ENCODE assay signal across 8 mouse cellular contexts in the genomic region with DNA sequence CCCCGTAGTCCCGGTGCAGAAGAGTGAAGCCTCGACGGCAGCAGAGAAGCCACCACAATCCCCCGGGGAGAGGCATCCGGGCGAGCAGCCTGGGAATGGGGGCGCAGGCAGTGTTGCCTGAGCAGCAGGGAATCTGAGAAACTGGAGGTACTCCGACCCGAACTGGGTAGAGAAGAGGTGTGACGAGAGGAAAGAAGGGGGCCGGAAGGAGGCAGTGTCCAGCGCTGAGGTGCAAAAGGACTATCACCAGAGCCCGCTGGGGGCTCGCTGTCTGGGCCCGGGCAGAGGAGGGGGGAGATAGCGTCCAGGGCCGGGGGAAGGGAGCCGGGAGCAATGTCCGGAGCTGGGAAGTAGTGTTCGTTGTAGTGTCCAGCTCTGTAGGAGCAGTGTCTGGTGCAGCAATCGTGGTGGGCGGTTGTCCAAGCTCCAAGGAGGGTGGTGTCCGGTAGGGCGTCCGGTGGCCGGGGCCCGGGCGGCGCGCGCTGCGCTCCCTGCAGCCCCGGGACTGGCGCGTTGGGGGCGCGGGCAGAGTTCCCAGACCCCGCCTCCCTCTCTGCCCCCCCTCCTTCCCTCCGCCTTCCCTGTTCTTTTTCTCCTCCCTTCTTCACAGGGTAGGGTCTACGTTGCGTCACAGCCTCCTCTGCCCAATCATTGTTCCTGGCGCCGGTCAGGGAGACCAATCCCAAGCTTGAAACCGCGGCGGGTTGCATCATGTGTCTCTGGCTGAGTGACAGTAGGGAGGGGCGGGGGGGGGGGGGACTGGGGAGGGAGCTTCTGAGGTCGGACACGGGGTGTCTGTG. TPM values are rescaled to one million over a fixed set of nuclear protein-coding genes. Genes with fewer than 3 reads are reported as not detected.
DNase-seq lines count a peak whose midpoint lies in the region; ATAC-seq lines count a peak whose summit lies in the region.

Gene Plekhh3, minus strand, starts transcription at position 541 of the 800 bp plus-strand sequence.

- H3K9ac ChIP-seq in embryonic facial prominence, embryonic 13.5 days: peak within 1 kb of the TSS; percentile 79
- peak within 1 kb of the TSS; percentile 77 for H3K9ac ChIP-seq in kidney, embryonic 14.5 days (ENCODE audit: low read depth, low read length)
- H3K9ac ChIP-seq in limb, embryonic 15.5 days: peak within 1 kb of the TSS; percentile 68
- H3K9ac ChIP-seq in stomach, embryonic 14.5 days (replicated peaks; ENCODE audit: low read depth, low read length): peak within 1 kb of the TSS; percentile 45

- peaks cover 78% of the 10 kb centered on the region for H3K27me3 ChIP-seq in embryonic facial prominence, embryonic 13.5 days
- H3K27me3 ChIP-seq in kidney, embryonic 14.5 days (ENCODE audit: control insufficient read depth, insufficient read depth, low read length): peaks cover 32% of the 10 kb centered on the region
- H3K27me3 ChIP-seq in limb, embryonic 15.5 days: peaks cover 66% of the 10 kb centered on the region
- 0 out of 2 replicates have a peak, but pooled peaks cover 7% of the 10 kb centered on the region for H3K27me3 ChIP-seq in stomach, embryonic 14.5 days (ENCODE audit: control insufficient read depth, insufficient read depth, low read length)

- under 1% methylated on average over 50 of the region's 50 CpGs for WGBS in embryonic facial prominence, embryonic 13.5 days
- under 1% methylated on average over 47 of the region's 50 CpGs for WGBS in kidney, embryonic 14.5 days
- under 1% methylated on average over 49 of the region's 50 CpGs for WGBS in limb, embryonic 15.5 days
- WGBS in stomach, embryonic 14.5 days: under 1% methylated on average over 39 of the region's 50 CpGs

- H3K36me3 ChIP-seq in embryonic facial prominence, embryonic 13.5 days: peaks cover 18% of the 10 kb centered on the region
- peaks cover 21% of the 10 kb centered on the region for H3K36me3 ChIP-seq in kidney, embryonic 14.5 days (ENCODE audit: control insufficient read depth, insufficient read depth, low read length)
- H3K36me3 ChIP-seq in limb, embryonic 15.5 days: peaks cover 23% of the 10 kb centered on the region
- H3K36me3 ChIP-seq in stomach, embryonic 14.5 days (ENCODE audit: control insufficient read depth, insufficient read depth, low read length): peaks cover 24% of the 10 kb centered on the region

- peaks cover 66% of the 10 kb centered on the region for H3K4me1 ChIP-seq in embryonic facial prominence, embryonic 13.5 days
- peaks cover 54% of the 10 kb centered on the region for H3K4me1 ChIP-seq in kidney, embryonic 14.5 days (ENCODE audit: control insufficient read depth, insufficient read depth, low read length)
- H3K4me1 ChIP-seq in limb, embryonic 15.5 days: peaks cover 71% of the 10 kb centered on the region
- peaks cover 37% of the 10 kb centered on the region for H3K4me1 ChIP-seq in stomach, embryonic 14.5 days (ENCODE audit: control insufficient read depth, insufficient read depth, low read length)

- DNase-seq in 3T3-L1 (ENCODE audit: low read depth, low spot score): peak; percentile 98
- DNase-seq in adrenal gland, postnatal 25 days: peak; percentile 91
- DNase-seq in heart, adult 9 months (ENCODE audit: low spot score in 2 of 2): peak; percentile 96
- peak; percentile 80 to 83 for DNase-seq in monocyte, adult 2 months (ENCODE audit: low read depth in 1 of 2, low spot score in 2 of 2)

- peak; percentile 94 for ATAC-seq in embryonic facial prominence, embryonic 13.5 days (ENCODE audit: insufficient number of reproducible peaks, insufficient read depth, low FRiP score, low TSS enrichment, low read depth)
- peak; percentile 93 for ATAC-seq in kidney, embryonic 14.5 days (ENCODE audit: low FRiP score, low TSS enrichment)
- peak; percentile 93 for ATAC-seq in limb, embryonic 15.5 days (ENCODE audit: insufficient number of reproducible peaks, low FRiP score, low TSS enrichment, low read depth)
- peak; percentile 94 for ATAC-seq in stomach, embryonic 14.5 days (ENCODE audit: insufficient number of reproducible peaks, insufficient read depth, low FRiP score, low read depth)

- peak within 1 kb of the TSS; percentile 92 for H3K4me2 ChIP-seq in embryonic facial prominence, embryonic 13.5 days
- peak within 1 kb of the TSS; percentile 93 for H3K4me2 ChIP-seq in kidney, embryonic 14.5 days (replicated peaks; ENCODE audit: low read depth, low read length)
- peak within 1 kb of the TSS; percentile 89 for H3K4me2 ChIP-seq in limb, embryonic 15.5 days
- H3K4me2 ChIP-seq in stomach, embryonic 14.5 days (replicated peaks; ENCODE audit: low read depth, low read length): peak within 1 kb of the TSS; percentile 79

- peak within 1 kb of the TSS; percentile 76 for H3K4me3 ChIP-seq in embryonic facial prominence, embryonic 13.5 days
- H3K4me3 ChIP-seq in kidney, embryonic 14.5 days (ENCODE audit: low read length): peak within 1 kb of the TSS; percentile 76
- H3K4me3 ChIP-seq in limb, embryonic 15.5 days: peak within 1 kb of the TSS; percentile 73
- peak within 1 kb of the TSS; percentile 54 for H3K4me3 ChIP-seq in stomach, embryonic 14.5 days (ENCODE audit: low read depth, low read length)

- H3K27ac ChIP-seq in embryonic facial prominence, embryonic 13.5 days: peak within 1 kb of the TSS; percentile 87
- peak within 1 kb of the TSS; percentile 92 for H3K27ac ChIP-seq in kidney, embryonic 14.5 days (ENCODE audit: low read depth, low read length)
- H3K27ac ChIP-seq in limb, embryonic 15.5 days: peak within 1 kb of the TSS; percentile 91
- peak within 1 kb of the TSS; percentile 95 for H3K27ac ChIP-seq in stomach, embryonic 14.5 days (ENCODE audit: low read length)

- no peaks in the 10 kb centered on the region for H3K9me3 ChIP-seq in embryonic facial prominence, embryonic 13.5 days
- H3K9me3 ChIP-seq in kidney, embryonic 14.5 days (ENCODE audit: control insufficient read depth, low read length): no peaks in the 10 kb centered on the region
- no peaks in the 10 kb centered on the region for H3K9me3 ChIP-seq in limb, embryonic 15.5 days
- H3K9me3 ChIP-seq in stomach, embryonic 14.5 days (ENCODE audit: control insufficient read depth, low read depth, low read length): no peaks in the 10 kb centered on the region

RNA-seq across cellular contexts. Expression of gene Plekhh3, which starts in this region (rescaled TPM):
- total RNA-seq in adrenal gland, postnatal 25 days (2021): 31.1 and 36.4 TPM in 2 replicates
- polyA plus RNA-seq in embryonic facial prominence, embryonic 13.5 days (2015; fragmentation: Nextera tagmentation; extraction: Ambion mirVana): 9.7 and 10.2 TPM in 2 replicates
- 17.0 and 17.9 TPM in 2 replicates for polyA plus RNA-seq in kidney, embryonic 14.5 days (2014; fragmentation: Nextera tagmentation; extraction: Ambion mirVana)
- polyA plus RNA-seq in limb, embryonic 15.5 days (2015; fragmentation: Nextera tagmentation; extraction: Ambion mirVana): 21.7 and 22.1 TPM in 2 replicates
- polyA plus RNA-seq in stomach, embryonic 14.5 days (2014; fragmentation: Nextera tagmentation; extraction: Ambion mirVana): 25.6 and 26.0 TPM in 2 replicates

Comparison
In these comparisons a context has a peak if more than half of its experiments do, and no peak if none do; other contexts are left out.
1. Peak in every context shown above with its lines: DNase-seq, ATAC-seq, H3K4me3 ChIP-seq and H3K27ac ChIP-seq.